Mouse (Mus musculus) liver, embryonic 12.5 days (tissue): ENCODE results near the gene Fadd. TPM values are rescaled to one million over a fixed set of nuclear protein-coding genes. Genes with fewer than 3 reads are reported as not detected.

ENCODE experiments used
- ATAC-seq: fragments of 200-750 bp; cut with Nextera tagmentation; 2 replicates; pipeline ENCODE4 v1.8.0; 2017; ENCODE audit warnings: moderate number of reproducible peaks, mild to moderate bottlenecking, moderate library complexity
- H3K27ac ChIP-seq: fragments of 300-500 bp; sonication (generic); 2 replicates; pipeline ENCODE4 v1.5.1; 2016; ENCODE audit warnings: mild to moderate bottlenecking
- H3K27me3 ChIP-seq: fragments of 300-500 bp; sonication (generic); replicated peaks from 2 replicates; pipeline ENCODE4 v1.6.1; 2016; ENCODE audit warnings: mild to moderate bottlenecking, moderate library complexity
- H3K36me3 ChIP-seq: fragments of 300-500 bp; sonication (generic); 2 replicates; pipeline ENCODE4 v1.6.1; 2016; ENCODE audit warnings: mild to moderate bottlenecking, moderate library complexity
- H3K4me1 ChIP-seq: fragments of 300-500 bp; sonication (generic); 2 replicates; pipeline ENCODE4 v1.6.1; 2016
- H3K4me2 ChIP-seq: fragments of 300-500 bp; sonication (generic); 2 replicates; pipeline ENCODE4 v1.6.1; 2016; ENCODE audit warnings: mild to moderate bottlenecking, moderate library complexity
- H3K4me3 ChIP-seq: fragments of 300-500 bp; sonication (generic); 2 replicates; pipeline ENCODE4 v1.5.1; 2016; ENCODE audit warnings: mild to moderate bottlenecking, moderate library complexity
- H3K9ac ChIP-seq: fragments of 300-500 bp; sonication (generic); 2 replicates; pipeline ENCODE4 v1.6.1; 2016; ENCODE audit warnings: mild to moderate bottlenecking, moderate library complexity
- H3K9me3 ChIP-seq: fragments of 300-500 bp; sonication (generic); replicated peaks from 2 replicates; pipeline ENCODE4 v1.6.1; 2016; ENCODE audit warnings: mild to moderate bottlenecking, moderate library complexity
- WGBS: fragments of 180-500 bp; shearing (Covaris S2); methylation state at CpG from one replicate; pipeline ENCODE4 v1.1.7; 2016; ENCODE audit not compliant: insufficient replicate concordance; 5-methylcytosine and 5-hydroxymethylcytosine counted together
- polyA plus RNA-seq: library from polyadenylated mRNA; unstranded; fragments of >200 nt; fragmentation: Nextera tagmentation; extraction: Ambion mirVana; gene quantifications from 2 replicates; pipeline ENCODE4 v1.2.1, GENCODE M21; 2016

Gene Fadd
- polyA plus RNA-seq, 1 experiment from 2014 or later, result 8.0 TPM

GRCm38 (mm10) chr7:144549904-144550566 is 32.2 kb downstream of the Fadd start:
- H3K4me3 ChIP-seq, result no peak overlapping the region
- H3K4me1 ChIP-seq, result peaks cover 59% of the 10 kb centered on the region
- ATAC-seq, result no peak
- H3K9me3 ChIP-seq, result no peaks in the 10 kb centered on the region
- H3K27ac ChIP-seq, result no peak overlapping the region
- 0 out of 2 replicates have a peak overlapping the region, but pooled peaks have one; percentile 19 for H3K4me2 ChIP-seq
- 100% methylated on average over 2 of the region's 2 CpGs for WGBS
- H3K27me3 ChIP-seq, result peaks cover under 1% of the 10 kb centered on the region; the same call in 1 of the 2 replicates
- H3K36me3 ChIP-seq, result peaks cover 62% of the 10 kb centered on the region
- no peak overlapping the region for H3K9ac ChIP-seq

- H3K4me2 ChIP-seq, result no peak overlapping the region
- WGBS, result 80% methylated on average over 3 of the region's 3 CpGs
- H3K36me3 ChIP-seq, result peaks cover 57% of the 10 kb centered on the region
- no peak overlapping the region for H3K27ac ChIP-seq
- H3K9ac ChIP-seq, result no peak overlapping the region
- H3K27me3 ChIP-seq, result no peaks in the 10 kb centered on the region
- no peak overlapping the region for H3K4me3 ChIP-seq
- peaks cover 39% of the 10 kb centered on the region for H3K4me1 ChIP-seq
- ATAC-seq, result no peak
- no peaks in the 10 kb centered on the region for H3K9me3 ChIP-seq
Observed at GRCm38 (mm10) chr7:144545231-144545630, 37.0 kb downstream of the Fadd start.

- 61% methylated on average over 5 of the region's 5 CpGs for WGBS
- Histone ChIP-seq H3K4me3 (no peak overlapping the region), H3K9ac (no peak overlapping the region), H3K27ac (no peak overlapping the region), H3K36me3 (peaks cover 28% of the 10 kb centered on the region), H3K27me3 (no peaks in the 10 kb centered on the region), H3K9me3 (no peaks in the 10 kb centered on the region), H3K4me2 (no peak overlapping the region), H3K4me1 (peaks cover 41% of the 10 kb centered on the region)
- no peak for ATAC-seq
Observed at GRCm38 (mm10) chr7:144541351-144541750, 40.9 kb downstream of the Fadd start.

- H3K36me3 ChIP-seq, result peaks cover 9% of the 10 kb centered on the region; the same call in 1 of the 2 replicates
- peaks cover 62% of the 10 kb centered on the region for H3K4me1 ChIP-seq
- peak overlapping the region; percentile 46; the same call in 1 of the 2 replicates for H3K9ac ChIP-seq
- no peaks in the 10 kb centered on the region for H3K9me3 ChIP-seq
- ATAC-seq, result peak; percentile 98
- H3K4me3 ChIP-seq, result no peak overlapping the region
- no peaks in the 10 kb centered on the region for H3K27me3 ChIP-seq
- WGBS, result 20% methylated on average over 2 of the region's 2 CpGs
- H3K4me2 ChIP-seq, result peak overlapping the region; percentile 37
- peak overlapping the region; percentile 87 for H3K27ac ChIP-seq
Observed at GRCm38 (mm10) chr7:144539146-144539545, 43.1 kb downstream of the Fadd start.

GRCm38 (mm10) chr7:144538030-144538644 is 44.1 kb downstream of the Fadd start:
- Histone ChIP-seq H3K27ac (peak overlapping the region; percentile 87), H3K27me3 (no peaks in the 10 kb centered on the region), H3K4me3 (no peak overlapping the region), H3K4me1 (peaks cover 64% of the 10 kb centered on the region), H3K36me3 (no peaks in the 10 kb centered on the region), H3K4me2 (no peak overlapping the region), H3K9ac (no peak overlapping the region), H3K9me3 (no peaks in the 10 kb centered on the region)
- WGBS, result 90% methylated on average over 4 of the region's 4 CpGs
- no peak for ATAC-seq

- Histone ChIP-seq H3K4me2 (no peak overlapping the region), H3K4me1 (peaks cover 79% of the 10 kb centered on the region), H3K36me3 (no peaks in the 10 kb centered on the region), H3K9me3 (no peaks in the 10 kb centered on the region), H3K9ac (no peak overlapping the region), H3K27me3 (no peaks in the 10 kb centered on the region), H3K4me3 (no peak overlapping the region), H3K27ac (no peak overlapping the region)
- WGBS, result 52% methylated on average over 3 of the region's 3 CpGs
- no peak for ATAC-seq
Observed at GRCm38 (mm10) chr7:144536367-144536766, 45.9 kb downstream of the Fadd start.

GRCm38 (mm10) chr7:144534773-144535172 is 47.5 kb downstream of the Fadd start:
- no peaks in the 10 kb centered on the region for H3K36me3 ChIP-seq
- WGBS, result 56% methylated on average over 3 of the region's 3 CpGs
- no peak for ATAC-seq
- H3K9ac ChIP-seq, result no peak overlapping the region
- H3K27ac ChIP-seq, result no peak overlapping the region
- H3K4me3 ChIP-seq, result no peak overlapping the region
- H3K27me3 ChIP-seq, result no peaks in the 10 kb centered on the region
- H3K9me3 ChIP-seq, result no peaks in the 10 kb centered on the region
- H3K4me1 ChIP-seq, result peaks cover 73% of the 10 kb centered on the region
- H3K4me2 ChIP-seq, result no peak overlapping the region

GRCm38 (mm10) chr7:144531585-144532378 is 50.5 kb downstream of the Fadd start:
- Histone ChIP-seq H3K27me3 (no peaks in the 10 kb centered on the region), H3K27ac (no peak overlapping the region; the same call in 1 of the 2 replicates), H3K4me3 (no peak overlapping the region), H3K9me3 (no peaks in the 10 kb centered on the region), H3K4me1 (peaks cover 77% of the 10 kb centered on the region), H3K36me3 (no peaks in the 10 kb centered on the region), H3K4me2 (no peak overlapping the region), H3K9ac (no peak overlapping the region)
- no peak for ATAC-seq
- WGBS, result 38% methylated on average over 7 of the region's 7 CpGs

- no peak overlapping the region for H3K4me3 ChIP-seq
- H3K27ac ChIP-seq, result no peak overlapping the region
- 70% methylated on average over 3 of the region's 3 CpGs for WGBS
- no peaks in the 10 kb centered on the region for H3K27me3 ChIP-seq
- no peak for ATAC-seq
- no peak overlapping the region for H3K4me2 ChIP-seq
- H3K9ac ChIP-seq, result no peak overlapping the region; the same call in 1 of the 2 replicates
- no peaks in the 10 kb centered on the region for H3K9me3 ChIP-seq
- no peaks in the 10 kb centered on the region for H3K36me3 ChIP-seq
- H3K4me1 ChIP-seq, result peaks cover 76% of the 10 kb centered on the region
Observed at GRCm38 (mm10) chr7:144529851-144530250, 52.4 kb downstream of the Fadd start.

GRCm38 (mm10) chr7:144527723-144528221 is 54.5 kb downstream of the Fadd start:
- no peaks in the 10 kb centered on the region for H3K9me3 ChIP-seq
- no peak overlapping the region for H3K27ac ChIP-seq
- H3K4me2 ChIP-seq, result no peak overlapping the region
- 53% methylated on average over 1 of the region's 1 CpGs for WGBS
- no peaks in the 10 kb centered on the region for H3K27me3 ChIP-seq
- peaks cover 83% of the 10 kb centered on the region for H3K4me1 ChIP-seq
- ATAC-seq, result no peak
- H3K36me3 ChIP-seq, result no peaks in the 10 kb centered on the region
- H3K9ac ChIP-seq, result no peak overlapping the region
- H3K4me3 ChIP-seq, result no peak overlapping the region
